Mouse (Mus musculus) urinary bladder, postnatal 36 days (tissue): ENCODE measurements around the gene Zglp1.
A peak's percentile ranks its signal among the peaks of the same experiment; 100 is the strongest.
"Not testable (repeated sequence)": the region's sequence is repeated elsewhere in the genome, so short reads cannot be mapped to it uniquely, and the experiment has no call there.

ENCODE experiments used
- DNase-seq, 2 experiments: peaks; one replicate each; pipeline ENCODE4 v3.0.0; 2022; ENCODE audit warnings: low spot score in 2 of 2, mixed read lengths in 1 of 2

Gene Zglp1

GRCm38 (mm10) chr9:21072641-21073040 is 5.7 kb upstream of the Zglp1 start:
- DNase-seq: no peak

GRCm38 (mm10) chr9:21062928-21063327 is 4.0 kb downstream of the Zglp1 start:
- DNase-seq: no peak

- DNase-seq: no peak
These were observed 15.3 kb downstream of the Zglp1 start for GRCm38 (mm10) chr9:21051578-21051977.

- no peak for DNase-seq
These were observed 21.7 kb downstream of the Zglp1 start for GRCm38 (mm10) chr9:21045235-21045634.

GRCm38 (mm10) chr9:21044785-21045184 is 22.1 kb downstream of the Zglp1 start:
- DNase-seq: not testable (repeated sequence)

- DNase-seq: no peak
These were observed 23.3 kb downstream of the Zglp1 start for GRCm38 (mm10) chr9:21043563-21043962.

GRCm38 (mm10) chr9:21041308-21041707 is 25.6 kb downstream of the Zglp1 start:
- DNase-seq: no peak

GRCm38 (mm10) chr9:21039779-21040178 is 27.1 kb downstream of the Zglp1 start:
- DNase-seq: no peak

- no peak for DNase-seq
These were observed 29.4 kb downstream of the Zglp1 start for GRCm38 (mm10) chr9:21037481-21037891.

GRCm38 (mm10) chr9:21036666-21037065 is 30.2 kb downstream of the Zglp1 start:
- DNase-seq: no peak

GRCm38 (mm10) chr9:21036161-21036560 is 30.7 kb downstream of the Zglp1 start:
- DNase-seq: no peak

- DNase-seq: no peak
These were observed 31.3 kb downstream of the Zglp1 start for GRCm38 (mm10) chr9:21035586-21035985.

- no peak for DNase-seq
These were observed 32.3 kb downstream of the Zglp1 start for GRCm38 (mm10) chr9:21034481-21035085.

GRCm38 (mm10) chr9:21033136-21033535 is 33.8 kb downstream of the Zglp1 start:
- DNase-seq: peak; percentile 89 to 90

GRCm38 (mm10) chr9:21032491-21032890 is 34.4 kb downstream of the Zglp1 start:
- no peak for DNase-seq

GRCm38 (mm10) chr9:21031896-21032351 is 35.0 kb downstream of the Zglp1 start, which contains the start of gene Icam5:
Icam5 (plus strand) TSS chr9:21032073.
- DNase-seq: no peak

GRCm38 (mm10) chr9:21031251-21031895 is 35.5 kb downstream of the Zglp1 start:
- peak in 1 of 2 experiments; percentile 58 for DNase-seq

GRCm38 (mm10) chr9:21030781-21031250 is 36.1 kb downstream of the Zglp1 start:
- DNase-seq: peak; percentile 69 to 89

- no peak for DNase-seq
These were observed 36.8 kb downstream of the Zglp1 start for GRCm38 (mm10) chr9:21030055-21030600.

GRCm38 (mm10) chr9:21029291-21030054 is 37.4 kb downstream of the Zglp1 start, which contains the start of gene Icam4:
Icam4 (plus strand) TSS chr9:21029373.
- peak; percentile 75 to 85 for DNase-seq

GRCm38 (mm10) chr9:21028560-21029110 is 38.3 kb downstream of the Zglp1 start:
- DNase-seq: no peak
